Mouse (Mus musculus): ENCODE measurements around the gene Bok.
"Not testable (repeated sequence)": the region's sequence is repeated elsewhere in the genome, so short reads cannot be mapped to it uniquely, and the experiment has no call there.

Gene Bok

GRCm38 (mm10) chr1:93685401-93686244 lies at the start of gene Bok:
Gene Bok, plus strand, starts transcription at chr1:93685660.
- in situ Hi-C loops (cut with MboI, MseI), result no loop called here

- in situ Hi-C loops (cut with MboI, MseI), result loop anchor here (10.0 kb wide), 1 partner anchor 418 kb away; the partner anchor contains the start of gene Pdcd1
Measured at GRCm38 (mm10) chr1:93636211-93636897, 49.1 kb upstream of the Bok start.

- in situ Hi-C loops (cut with MboI, MseI), result no loop called here
Measured at GRCm38 (mm10) chr1:93641978-93642377, 43.5 kb upstream of the Bok start.

- in situ Hi-C loops (cut with MboI, MseI), result no loop called here
Measured at GRCm38 (mm10) chr1:93642692-93643091, 42.8 kb upstream of the Bok start.

- in situ Hi-C loops (cut with MboI, MseI), result no loop called here
Measured at GRCm38 (mm10) chr1:93649604-93650172, 35.8 kb upstream of the Bok start.

- in situ Hi-C loops (cut with MboI, MseI), result no loop called here
Measured at GRCm38 (mm10) chr1:93654275-93654674, 31.2 kb upstream of the Bok start.

GRCm38 (mm10) chr1:93654798-93655197 lies 30.7 kb upstream of the Bok start:
- in situ Hi-C loops (cut with MboI, MseI), result no loop called here

- in situ Hi-C loops (cut with MboI, MseI), result no loop called here
Measured at GRCm38 (mm10) chr1:93656325-93657024, 29.0 kb upstream of the Bok start.

GRCm38 (mm10) chr1:93657025-93657360 lies 28.5 kb upstream of the Bok start:
- in situ Hi-C loops (cut with MboI, MseI), result no loop called here

- in situ Hi-C loops (cut with MboI, MseI), result not testable (repeated sequence)
Measured at GRCm38 (mm10) chr1:93658559-93658958, 26.9 kb upstream of the Bok start, which contains the start of gene Stk25. Gene Stk25, minus strand, starts transcription at chr1:93658659.

GRCm38 (mm10) chr1:93667760-93668400 lies 17.6 kb upstream of the Bok start:
- in situ Hi-C loops (cut with MboI, MseI), result loop anchor here (5.0 kb wide), 1 partner anchor 59 kb away; no protein-coding TSS in a partner anchor

GRCm38 (mm10) chr1:93668791-93669548 lies 16.5 kb upstream of the Bok start:
- in situ Hi-C loops (cut with MboI, MseI), result loop anchor here (5.0 kb wide), 1 partner anchor 58 kb away; no protein-coding TSS in a partner anchor

GRCm38 (mm10) chr1:93669941-93670340 lies 15.5 kb upstream of the Bok start:
- in situ Hi-C loops (cut with MboI, MseI), result loop anchor here (5.0 kb wide), 1 partner anchor 57 kb away; no protein-coding TSS in a partner anchor

GRCm38 (mm10) chr1:93672682-93673081 lies 12.8 kb upstream of the Bok start:
- in situ Hi-C loops (cut with MboI, MseI), result no loop called here

GRCm38 (mm10) chr1:93678386-93678785 lies 7.1 kb upstream of the Bok start:
- in situ Hi-C loops (cut with MboI, MseI), result no loop called here

- in situ Hi-C loops (cut with MboI, MseI), result no loop called here
Measured at GRCm38 (mm10) chr1:93679889-93680568, 5.4 kb upstream of the Bok start.

GRCm38 (mm10) chr1:93686245-93686960 lies 943 bp downstream of the Bok start:
- in situ Hi-C loops (cut with MboI, MseI), result no loop called here

GRCm38 (mm10) chr1:93686961-93687320 lies 1.5 kb downstream of the Bok start:
- in situ Hi-C loops (cut with MboI, MseI), result no loop called here

GRCm38 (mm10) chr1:93688154-93688553 lies 2.7 kb downstream of the Bok start:
- in situ Hi-C loops (cut with MboI, MseI), result no loop called here

Measured in regulatory T cell (primary cell).